Mouse (Mus musculus): ENCODE results near the gene Rnf217.

- TF ChIP-seq CTCF (IDR thresholded peaks at IDR 0.05; ENCODE audit: borderline replicate concordance, control insufficient read depth, extremely low read depth, insufficient read depth, low read length, poor library complexity): no peak
- TF ChIP-seq POLR2A (IDR thresholded peaks at IDR 0.05; ENCODE audit: control insufficient read depth, extremely low read depth, insufficient read depth, low read length, poor library complexity): no peak
These were observed 112.1 kb downstream of the Rnf217 start for GRCm38 (mm10) chr10:31496931-31497330.
